Mouse (Mus musculus) heart, postnatal 0 days (tissue): ENCODE measurements around the gene Cyp2c37.
"Not testable (repeated sequence)": the region's sequence is repeated elsewhere in the genome, so short reads cannot be mapped to it uniquely, and the experiment has no call there.

Experiments used
- CTCF ChIP-seq: IDR thresholded peaks from 2 replicates; pipeline ENCODE4 v1.5.1; 2016; ENCODE audit warnings: antibody characterized with exemption, control low read depth, low read depth
- EP300 ChIP-seq: IDR thresholded peaks from 2 replicates; pipeline ENCODE4 v1.6.1; 2016; ENCODE audit warnings: antibody characterized with exemption, low read depth

DNA sequence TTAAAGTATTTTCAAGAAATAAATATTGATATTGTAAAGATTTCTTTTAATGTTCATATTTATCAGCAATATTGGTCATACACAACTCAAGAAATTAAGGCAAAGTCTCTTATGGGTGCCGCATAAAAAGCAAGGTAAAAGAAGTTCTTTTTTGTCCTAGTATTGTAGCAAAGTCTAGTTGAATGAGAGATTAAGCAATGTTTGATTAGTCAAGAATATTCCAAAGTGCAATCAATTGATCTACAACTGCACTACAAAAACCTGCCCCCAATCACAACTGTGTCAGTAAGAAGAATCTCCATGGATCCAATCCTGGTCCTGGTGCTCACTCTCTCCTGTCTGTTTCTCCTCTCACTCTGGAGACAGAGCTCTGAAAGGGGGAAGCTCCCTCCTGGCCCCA lies at the start of gene Cyp2c37:
- not testable (repeated sequence) for TF ChIP-seq EP300, CTCF
